Mouse (Mus musculus) limb, embryonic 14.5 days (tissue): ENCODE measurements at regions not wholly inside any gene's neighbourhood (a gene's known extent, or its start where the extent isn't known, plus 50 kb on each side); places are given as distances from the start of the nearest gene placed in this dataset.

Experiments
- ATAC-seq: fragments of 200-750 bp; cut with Nextera tagmentation; 2 replicates; pipeline ENCODE4 v1.8.0; 2017; ENCODE audit warnings: low read depth, moderate number of reproducible peaks, moderate TSS enrichment; ENCODE audit not compliant: low FRiP score
- DNase-seq: peaks from one replicate; pipeline ENCODE4 v3.0.0-alpha.2; 2015; ENCODE audit warnings: low spot score
- H3K27ac ChIP-seq: fragments of 300-500 bp; sonication (generic); replicated peaks from 2 replicates; pipeline ENCODE4 v1.5.1; 2014; ENCODE audit warnings: low read depth, mild to moderate bottlenecking, low read length, moderate library complexity, mixed read lengths
- H3K27me3 ChIP-seq: fragments of 300-500 bp; sonication (generic); 2 replicates; pipeline ENCODE4 v1.6.1; 2014; ENCODE audit warnings: low read length, mixed read lengths; ENCODE audit not compliant: control insufficient read depth, insufficient read depth
- H3K36me3 ChIP-seq: fragments of 300-500 bp; sonication (generic); 2 replicates; pipeline ENCODE4 v1.6.1; 2014; ENCODE audit warnings: mild to moderate bottlenecking, low read length, moderate library complexity, mixed read lengths; ENCODE audit not compliant: control insufficient read depth, insufficient read depth
- H3K4me1 ChIP-seq: fragments of 300-500 bp; sonication (generic); 2 replicates; pipeline ENCODE4 v1.6.1; 2014; ENCODE audit warnings: antibody characterized with exemption, low read length, mixed read lengths; ENCODE audit not compliant: control insufficient read depth, insufficient read depth
- H3K4me2 ChIP-seq: fragments of 300-500 bp; sonication (generic); replicated peaks from 2 replicates; pipeline ENCODE4 v1.6.1; 2014; ENCODE audit warnings: low read depth, mild to moderate bottlenecking, low read length, moderate library complexity; ENCODE audit not compliant: severe bottlenecking
- H3K4me3 ChIP-seq: fragments of 300-500 bp; sonication (generic); replicated peaks from 2 replicates; pipeline ENCODE4 v1.5.1; 2014; ENCODE audit warnings: low read length
- H3K9ac ChIP-seq: fragments of 300-500 bp; sonication (generic); 2 replicates; pipeline ENCODE4 v1.6.1; 2014; ENCODE audit warnings: mild to moderate bottlenecking, low read depth, low read length, moderate library complexity; ENCODE audit not compliant: severe bottlenecking
- H3K9me3 ChIP-seq: fragments of 300-500 bp; sonication (generic); 2 replicates; pipeline ENCODE4 v1.6.1; 2016; ENCODE audit warnings: low read length; ENCODE audit not compliant: control insufficient read depth
- POLR2A ChIP-seq: fragments of 200-500 bp; IDR thresholded peaks from 2 replicates; pipeline ENCODE4 v1.8.0; 2012; ENCODE audit warnings: inconsistent platforms, mild to moderate bottlenecking, moderate library complexity, borderline replicate concordance; ENCODE audit not compliant: insufficient read depth, insufficient read length; ENCODE audit errors: extremely low read depth
- WGBS: fragments of 180-500 bp; shearing (Covaris S2); extraction: QIAGEN DNeasy Blood & Tissue Kit; methylation state at CpG from one replicate; pipeline ENCODE4 v1.1.7; 2014; 5-methylcytosine and 5-hydroxymethylcytosine counted together

DNA sequence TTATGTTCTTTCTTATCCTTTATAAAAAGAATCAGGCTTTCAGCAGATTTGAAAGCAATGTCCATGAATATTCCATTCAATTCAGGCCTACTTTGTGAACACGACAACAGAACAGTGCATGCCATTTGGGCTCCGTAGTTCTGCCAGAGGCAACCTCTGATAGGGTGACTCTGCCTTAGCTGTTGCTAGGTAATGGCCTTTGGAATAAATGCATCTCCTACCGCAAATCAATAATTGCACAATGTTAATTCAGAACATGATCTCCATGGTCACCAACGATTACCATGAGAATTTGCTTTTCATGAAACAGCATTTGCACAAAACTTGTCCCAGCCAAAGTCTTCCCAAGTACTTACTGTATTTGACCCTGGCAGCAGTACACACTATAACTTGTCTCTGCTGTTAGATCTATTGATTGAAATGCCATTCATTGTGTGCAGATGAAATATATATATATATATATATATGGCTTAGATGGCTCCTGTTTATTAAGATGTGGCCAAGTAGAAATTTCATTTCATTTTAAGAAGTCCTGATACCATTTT lies 195.3 kb downstream of the Ptbp2 start:
- no peaks in the 10 kb centered on the region for H3K27me3 ChIP-seq
- H3K4me1 ChIP-seq: no peaks in the 10 kb centered on the region
- TF ChIP-seq POLR2A: no peak
- H3K4me2 ChIP-seq: no peak overlapping the region
- H3K36me3 ChIP-seq: no peaks in the 10 kb centered on the region
- ATAC-seq: no peak
- no peak overlapping the region for H3K27ac ChIP-seq
- 88% methylated on average over 4 of the region's 4 CpGs for WGBS
- H3K9me3 ChIP-seq: no peaks in the 10 kb centered on the region
- no peak for DNase-seq
- no peak overlapping the region for H3K4me3 ChIP-seq
- H3K9ac ChIP-seq: no peak overlapping the region

DNA sequence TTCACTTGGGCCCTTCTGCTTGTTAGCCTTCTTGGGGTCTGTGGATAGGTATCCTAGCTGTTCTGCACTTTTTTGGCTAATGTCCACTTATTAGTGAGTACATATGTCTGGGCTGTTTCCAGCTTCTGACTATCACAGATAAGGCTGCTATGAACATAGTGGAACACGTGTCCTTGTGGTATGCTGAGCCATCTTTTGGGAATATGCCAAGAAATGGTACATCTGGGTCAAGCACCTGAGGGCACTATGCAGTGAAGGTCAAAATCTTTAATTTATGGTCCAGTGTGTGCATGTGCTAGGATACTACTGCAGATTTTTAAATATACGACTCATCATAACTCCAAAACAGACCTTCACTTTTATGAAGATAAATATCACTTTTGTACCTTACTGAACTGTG lies 196.3 kb downstream of the Ptbp2 start:
- Histone ChIP-seq H3K9me3 (no peaks in the 10 kb centered on the region), H3K27me3 (no peaks in the 10 kb centered on the region), H3K9ac (no peak overlapping the region), H3K4me2 (no peak overlapping the region), H3K4me1 (no peaks in the 10 kb centered on the region), H3K4me3 (no peak overlapping the region), H3K36me3 (no peaks in the 10 kb centered on the region), H3K27ac (no peak overlapping the region)
- TF ChIP-seq POLR2A: no peak
- 78% methylated on average over 2 of the region's 2 CpGs for WGBS
- no peak for ATAC-seq
- DNase-seq: no peak

DNA sequence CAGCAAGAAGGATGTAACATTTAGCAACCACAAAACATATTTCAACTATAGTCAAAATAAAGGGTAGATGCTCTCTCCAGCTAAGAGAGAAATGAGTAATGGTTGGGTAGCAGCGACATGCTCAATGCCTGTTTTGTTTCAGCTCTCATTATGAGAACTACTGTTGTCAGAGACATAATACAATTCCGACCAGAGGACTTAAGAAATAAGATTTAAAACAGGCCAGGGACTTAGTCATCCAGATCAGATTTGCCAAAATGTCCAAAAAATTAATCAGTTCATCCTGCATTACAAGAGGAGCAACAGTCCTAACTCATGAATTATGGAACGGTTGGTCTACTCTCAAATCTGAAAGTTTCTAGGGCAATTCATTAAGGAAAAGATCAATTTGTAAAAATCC lies 208.8 kb downstream of the Ptbp2 start:
- ATAC-seq (no peak), DNase-seq (no peak)
- no peaks in the 10 kb centered on the region for H3K27me3 ChIP-seq
- H3K9me3 ChIP-seq: no peaks in the 10 kb centered on the region
- TF ChIP-seq POLR2A: no peak
- H3K36me3 ChIP-seq: no peaks in the 10 kb centered on the region
- WGBS: 73% methylated on average over 3 of the region's 3 CpGs
- no peak overlapping the region for H3K4me2 ChIP-seq
- no peak overlapping the region for H3K4me3 ChIP-seq
- H3K27ac ChIP-seq: no peak overlapping the region
- no peak overlapping the region for H3K9ac ChIP-seq
- no peaks in the 10 kb centered on the region for H3K4me1 ChIP-seq

DNA sequence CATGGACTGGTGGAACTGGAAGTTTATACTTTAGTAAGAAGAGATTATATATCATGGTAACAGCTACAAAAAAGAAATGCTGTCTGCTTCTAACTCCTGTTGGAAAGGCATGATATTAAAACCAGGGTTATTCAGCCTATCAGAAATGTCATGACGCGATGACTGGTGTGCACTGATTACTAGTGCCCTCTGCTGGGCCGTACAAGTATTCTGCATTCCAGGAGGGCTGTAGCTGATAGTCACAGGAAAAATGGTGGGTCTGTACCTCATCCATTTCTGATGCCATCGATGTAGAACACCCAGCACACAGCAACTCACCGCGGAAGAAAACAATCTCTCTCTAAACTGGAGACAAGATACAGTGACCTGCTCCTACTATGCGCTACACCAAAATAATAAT lies 246.4 kb downstream of the Ptbp2 start:
- ATAC-seq (no peak), DNase-seq (no peak)
- Histone ChIP-seq H3K4me2 (no peak overlapping the region), H3K9me3 (no peaks in the 10 kb centered on the region), H3K27me3 (no peaks in the 10 kb centered on the region), H3K9ac (no peak overlapping the region), H3K4me3 (no peak overlapping the region), H3K27ac (no peak overlapping the region), H3K36me3 (no peaks in the 10 kb centered on the region), H3K4me1 (no peaks in the 10 kb centered on the region)
- 81% methylated on average over 7 of the region's 7 CpGs for WGBS
- TF ChIP-seq POLR2A: no peak

DNA sequence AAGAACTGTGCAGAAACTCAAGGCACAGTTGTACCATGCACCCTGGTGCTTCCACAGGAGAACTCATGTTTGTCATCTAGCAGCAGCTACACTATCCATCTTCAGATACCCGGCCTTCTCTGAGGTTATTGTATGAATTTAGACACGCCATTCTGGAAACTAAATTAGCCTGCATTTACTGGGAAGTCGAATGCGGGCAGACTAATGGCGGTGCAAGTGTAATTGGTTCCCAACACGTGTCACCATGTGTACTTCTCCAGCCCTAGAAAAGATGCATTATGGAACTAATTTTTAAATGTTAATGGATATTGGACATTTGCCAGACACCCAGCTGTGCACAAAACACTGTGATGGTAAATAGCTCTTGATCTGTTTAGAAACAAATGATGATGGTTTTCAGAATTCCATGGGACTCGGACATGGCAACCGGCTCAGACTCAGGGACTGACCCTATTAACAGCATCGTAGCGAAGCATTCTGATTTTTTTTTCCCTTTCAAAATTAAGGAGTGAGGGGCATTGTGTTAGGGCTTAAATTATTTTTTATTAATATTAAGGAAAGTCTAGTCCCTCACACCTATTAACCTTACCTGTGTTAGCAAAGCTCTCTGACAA lies 259.6 kb downstream of the Ptbp2 start:
- DNase-seq: no peak
- TF ChIP-seq POLR2A: no peak
- Histone ChIP-seq H3K4me2 (no peak overlapping the region), H3K4me1 (no peaks in the 10 kb centered on the region), H3K36me3 (no peaks in the 10 kb centered on the region), H3K9ac (no peak overlapping the region), H3K4me3 (no peak overlapping the region), H3K9me3 (no peaks in the 10 kb centered on the region), H3K27me3 (no peaks in the 10 kb centered on the region), H3K27ac (no peak overlapping the region)
- ATAC-seq: no peak
- WGBS: 61% methylated on average over 10 of the region's 10 CpGs
